Mouse (Mus musculus) heart, embryonic 14.5 days (tissue): ENCODE measurements around the gene Nop2. TPM values are rescaled to one million over a fixed set of nuclear protein-coding genes. Genes with fewer than 3 reads are reported as not detected.

ENCODE experiments used
- ATAC-seq: fragments of 200-750 bp; cut with Nextera tagmentation; 2 replicates; pipeline ENCODE4 v1.8.0; 2017; ENCODE audit warnings: low read depth, moderate TSS enrichment; ENCODE audit not compliant: insufficient number of reproducible peaks, insufficient read depth, low FRiP score
- H3K27ac ChIP-seq, 2 experiments: fragments of 200-500 bp in 1 of 2; fragments of 300-500 bp in 1 of 2; sonication (generic) in 1 of 2; replicated peaks in 1 of 2; 2 replicates each; pipeline ENCODE4 v1.5.1; 2012 to 2014; ENCODE audit warnings: low read depth in 2 of 2, low read length in 2 of 2, control low read depth in 1 of 2, mild to moderate bottlenecking in 1 of 2, mixed read lengths in 1 of 2; ENCODE audit not compliant: control insufficient read depth in 1 of 2, insufficient read depth in 1 of 2
- H3K27me3 ChIP-seq: fragments of 300-500 bp; sonication (generic); 2 replicates; pipeline ENCODE4 v1.6.1; 2014; ENCODE audit warnings: mild to moderate bottlenecking, low read length, control low read depth; ENCODE audit not compliant: control insufficient read depth, insufficient read depth
- H3K36me3 ChIP-seq: fragments of 300-500 bp; sonication (generic); 2 replicates; pipeline ENCODE4 v1.6.1; 2014; ENCODE audit warnings: mild to moderate bottlenecking, control low read depth, low read length, mixed read lengths; ENCODE audit not compliant: control insufficient read depth, insufficient read depth
- H3K4me1 ChIP-seq, 2 experiments: fragments of 200-500 bp in 1 of 2; fragments of 300-500 bp in 1 of 2; sonication (generic) in 1 of 2; 2 replicates each; pipeline ENCODE4 v1.6.1; 2012 to 2014; ENCODE audit warnings: low read length in 2 of 2, control low read depth in 1 of 2, mixed read lengths in 1 of 2; ENCODE audit not compliant: control insufficient read depth in 2 of 2, insufficient read depth in 2 of 2
- H3K4me2 ChIP-seq: fragments of 300-500 bp; sonication (generic); 2 replicates; pipeline ENCODE4 v1.6.1; 2014; ENCODE audit warnings: mild to moderate bottlenecking, low read length
- H3K4me3 ChIP-seq, 2 experiments: fragments of 200-500 bp in 1 of 2; fragments of 300-500 bp in 1 of 2; sonication (generic) in 1 of 2; 2 replicates each; pipeline ENCODE4 v1.5.1; 2012 to 2014; ENCODE audit warnings: low read length in 2 of 2, mild to moderate bottlenecking in 2 of 2, control low read depth in 1 of 2, low read depth in 1 of 2, moderate library complexity in 1 of 2; ENCODE audit not compliant: control insufficient read depth in 1 of 2, insufficient read depth in 1 of 2
- H3K9ac ChIP-seq: fragments of 300-500 bp; sonication (generic); 2 replicates; pipeline ENCODE4 v1.6.1; 2014; ENCODE audit warnings: mild to moderate bottlenecking, low read length
- H3K9me3 ChIP-seq: fragments of 300-500 bp; sonication (generic); 2 replicates; pipeline ENCODE4 v1.6.1; 2016; ENCODE audit warnings: low read length, control low read depth; ENCODE audit not compliant: control insufficient read depth
- WGBS: fragments of 180-500 bp; shearing (Covaris S2); extraction: QIAGEN DNeasy Blood & Tissue Kit; methylation state at CpG from one replicate; pipeline ENCODE4 v1.1.7; 2014; 5-methylcytosine and 5-hydroxymethylcytosine counted together
- polyA plus RNA-seq: library from polyadenylated mRNA; unstranded; fragments of >200 nt; fragmentation: Nextera tagmentation; extraction: Ambion mirVana; gene quantifications from 2 replicates; pipeline ENCODE4 v1.2.1, GENCODE M21; 2014

Gene Nop2
- polyA plus RNA-seq, 1 experiment from 2014 or later = 35.3 TPM

GRCm38 (mm10) chr6:125097951-125098350 lies 33.8 kb upstream of the Nop2 start:
- Histone ChIP-seq H3K27me3 (no peaks in the 10 kb centered on the region), H3K4me1 (peaks cover 21 to 30% of the 10 kb centered on the region in 2 experiments), H3K9me3 (no peaks in the 10 kb centered on the region), H3K27ac (no peak overlapping the region), H3K36me3 (peaks cover 51% of the 10 kb centered on the region), H3K4me2 (peak overlapping the region; percentile 80), H3K9ac (peak overlapping the region; percentile 97), H3K4me3 (peak overlapping the region; percentile 93 to 99)
- 43% methylated on average over 8 of the region's 8 CpGs for WGBS
- no peak for ATAC-seq

DNA sequence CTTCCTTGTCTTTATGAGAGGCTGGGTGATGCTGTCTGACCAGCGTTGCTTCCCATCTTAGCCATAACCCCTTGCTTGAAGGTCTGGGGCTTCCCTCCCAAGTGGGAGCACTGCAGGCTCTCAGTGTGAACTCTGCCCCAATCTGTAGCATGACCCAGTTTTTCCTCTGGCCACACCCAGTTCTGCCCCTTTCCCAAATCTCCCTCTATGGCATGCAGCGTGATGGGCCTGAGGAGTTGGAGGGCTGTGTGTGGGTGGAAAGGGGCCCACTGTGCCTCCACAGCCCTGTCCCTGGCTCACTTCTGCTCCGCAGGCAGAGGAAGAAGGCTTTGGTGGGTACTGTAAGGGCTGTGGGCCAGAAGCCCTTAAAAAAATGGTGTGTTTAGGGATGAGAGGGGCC lies 33.2 kb upstream of the Nop2 start:
- H3K27ac ChIP-seq = no peak overlapping the region
- H3K36me3 ChIP-seq = peaks cover 57% of the 10 kb centered on the region
- no peaks in the 10 kb centered on the region for H3K9me3 ChIP-seq
- 39% methylated on average over 3 of the region's 3 CpGs for WGBS
- H3K4me2 ChIP-seq = peak overlapping the region; percentile 80
- ATAC-seq = no peak
- peak overlapping the region; percentile 97 for H3K9ac ChIP-seq
- peak overlapping the region; percentile 93 to 99; a peak in 3 of 4 replicates for H3K4me3 ChIP-seq
- peaks cover 21 to 30% of the 10 kb centered on the region in 2 experiments for H3K4me1 ChIP-seq
- H3K27me3 ChIP-seq = no peaks in the 10 kb centered on the region

- Histone ChIP-seq H3K36me3 (peaks cover 66% of the 10 kb centered on the region), H3K4me2 (peak overlapping the region; percentile 80), H3K27ac (peak overlapping the region; percentile 53 to 66), H3K27me3 (no peaks in the 10 kb centered on the region), H3K9ac (peak overlapping the region; percentile 97), H3K4me3 (peak overlapping the region; percentile 21 to 99; a peak in 3 of 4 replicates), H3K9me3 (no peaks in the 10 kb centered on the region), H3K4me1 (peaks cover 21 to 33% of the 10 kb centered on the region in 2 experiments)
- WGBS = 39% methylated on average over 5 of the region's 5 CpGs
- no peak for ATAC-seq
Observed at GRCm38 (mm10) chr6:125099421-125099971, 32.2 kb upstream of the Nop2 start.

- Histone ChIP-seq H3K9me3 (no peaks in the 10 kb centered on the region), H3K4me3 (no peak overlapping the region), H3K27me3 (no peaks in the 10 kb centered on the region), H3K4me1 (peaks cover 19 to 33% of the 10 kb centered on the region in 2 experiments), H3K4me2 (no peak overlapping the region), H3K36me3 (peaks cover 85% of the 10 kb centered on the region), H3K9ac (no peak overlapping the region), H3K27ac (no peak overlapping the region)
- no peak for ATAC-seq
- WGBS = 68% methylated on average over 9 of the region's 9 CpGs
Observed at GRCm38 (mm10) chr6:125101444-125101843, 30.3 kb upstream of the Nop2 start.

DNA sequence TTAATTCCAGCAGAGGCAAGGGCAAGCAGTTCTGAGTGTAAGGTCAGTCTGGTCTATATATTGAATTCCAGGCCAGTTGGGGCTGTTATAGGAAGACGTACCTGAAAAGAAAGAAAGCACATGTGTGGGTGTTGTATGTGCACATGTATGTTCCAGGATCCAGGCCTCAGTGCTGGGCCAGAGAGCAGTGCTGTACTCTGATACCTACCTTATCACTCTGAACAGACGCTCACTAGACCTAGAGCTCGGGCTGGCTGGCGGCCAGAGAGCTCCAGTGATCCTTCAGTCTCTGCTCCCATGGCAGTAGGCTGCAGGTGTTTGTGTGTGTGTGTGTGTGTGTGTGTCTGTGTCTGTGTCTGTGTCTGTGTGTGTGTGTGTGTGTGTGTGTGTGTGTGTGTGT lies 27.5 kb upstream of the Nop2 start:
- no peaks in the 10 kb centered on the region for H3K9me3 ChIP-seq
- no peak overlapping the region for H3K4me2 ChIP-seq
- ATAC-seq = no peak; the same call in 1 of the 2 replicates
- peaks cover 6 to 14% of the 10 kb centered on the region in 2 experiments for H3K4me1 ChIP-seq
- H3K27me3 ChIP-seq = no peaks in the 10 kb centered on the region
- peaks cover 100% of the 10 kb centered on the region for H3K36me3 ChIP-seq
- no peak overlapping the region for H3K9ac ChIP-seq
- no peak overlapping the region for H3K27ac ChIP-seq
- no peak overlapping the region for H3K4me3 ChIP-seq
- WGBS = 35% methylated on average over 4 of the region's 4 CpGs

- no peak overlapping the region for H3K4me3 ChIP-seq
- H3K4me1 ChIP-seq = 0 out of 4 replicates have a peak, but pooled peaks cover 0 to 3% of the 10 kb centered on the region in 2 experiments
- WGBS = 93% methylated on average over 2 of the region's 2 CpGs
- peaks cover 100% of the 10 kb centered on the region for H3K36me3 ChIP-seq
- H3K9ac ChIP-seq = no peak overlapping the region
- no peaks in the 10 kb centered on the region for H3K9me3 ChIP-seq
- no peak overlapping the region for H3K4me2 ChIP-seq
- H3K27me3 ChIP-seq = no peaks in the 10 kb centered on the region
- H3K27ac ChIP-seq = no peak overlapping the region
- no peak for ATAC-seq
Observed at GRCm38 (mm10) chr6:125107705-125108104, 24.0 kb upstream of the Nop2 start.

DNA sequence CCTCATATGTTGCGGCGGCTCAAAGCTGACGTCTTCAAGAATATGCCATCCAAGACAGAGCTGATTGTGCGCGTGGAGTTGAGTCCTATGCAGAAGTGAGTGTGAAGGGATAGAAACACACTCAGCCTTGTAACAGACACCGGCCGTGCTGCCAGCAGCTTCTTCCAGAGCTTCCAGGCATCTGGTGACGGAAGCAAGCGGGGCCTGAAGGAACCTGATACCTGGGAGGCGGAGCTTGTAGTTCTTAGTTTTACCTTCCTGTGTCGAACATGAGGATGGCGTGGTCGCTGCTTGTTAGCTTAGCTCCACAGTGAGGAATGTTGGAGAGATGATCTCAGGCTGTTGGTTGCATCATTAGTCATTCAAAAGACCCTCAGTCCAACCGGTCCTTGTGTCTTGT lies 22.3 kb upstream of the Nop2 start:
- no peak for ATAC-seq
- Histone ChIP-seq H3K27me3 (no peaks in the 10 kb centered on the region), H3K36me3 (peaks cover 100% of the 10 kb centered on the region), H3K9me3 (no peaks in the 10 kb centered on the region), H3K4me2 (no peak overlapping the region), H3K27ac (no peak overlapping the region), H3K4me3 (no peak overlapping the region), H3K9ac (no peak overlapping the region), H3K4me1 (no peaks in the 10 kb centered on the region)
- 85% methylated on average over 14 of the region's 14 CpGs for WGBS

GRCm38 (mm10) chr6:125110927-125111326 lies 20.8 kb upstream of the Nop2 start:
- Histone ChIP-seq H3K36me3 (peaks cover 99% of the 10 kb centered on the region), H3K27me3 (no peaks in the 10 kb centered on the region), H3K9ac (no peak overlapping the region), H3K4me3 (no peak overlapping the region), H3K9me3 (no peaks in the 10 kb centered on the region), H3K27ac (no peak overlapping the region), H3K4me2 (no peak overlapping the region), H3K4me1 (no peaks in the 10 kb centered on the region)
- 93% methylated on average over 7 of the region's 7 CpGs for WGBS
- ATAC-seq = no peak
